Mouse (Mus musculus) C2C12 (cell line): ENCODE data around the gene Efcab5. TPM values are rescaled to one million over a fixed set of nuclear protein-coding genes. Genes with fewer than 3 reads are reported as not detected.
"Not testable (repeated sequence)": the region's sequence is repeated elsewhere in the genome, so short reads cannot be mapped to it uniquely, and the experiment has no call there.

Source experiments
- H3K27me3 ChIP-seq: one replicate; pipeline ENCODE4 v1.6.1; 2011; ENCODE audit not compliant: control insufficient read depth, insufficient read depth, insufficient read length
- H3K36me3 ChIP-seq: one replicate; pipeline ENCODE4 v1.6.1; 2011; ENCODE audit not compliant: control insufficient read depth, insufficient read depth
- H3K4me3 ChIP-seq: one replicate; pipeline ENCODE4 v1.5.1; 2011; ENCODE audit warnings: mild to moderate bottlenecking, control low read depth; ENCODE audit not compliant: poor library complexity, insufficient read depth, severe bottlenecking
- H3K79me2 ChIP-seq: one replicate; pipeline ENCODE4 v1.6.1; 2011; ENCODE audit not compliant: control insufficient read depth, insufficient read depth
- H3K79me3 ChIP-seq: one replicate; pipeline ENCODE4 v1.6.1; 2011; ENCODE audit warnings: low read depth, control low read depth
- H3ac ChIP-seq: one replicate; pipeline ENCODE3; 2011; ENCODE audit warnings: low read depth; ENCODE audit not compliant: control insufficient read depth, insufficient read length
- CEBPB ChIP-seq: IDR thresholded peaks from one replicate; pipeline ENCODE4 v1.6.1; 2011; ENCODE audit warnings: low read depth, mild to moderate bottlenecking, control low read depth, moderate library complexity
- CTCF ChIP-seq: IDR thresholded peaks from one replicate; pipeline ENCODE4 v1.5.1; 2011; ENCODE audit not compliant: control insufficient read depth, insufficient read depth, insufficient read length
- FOSL1 ChIP-seq: IDR thresholded peaks from one replicate; pipeline ENCODE4 v1.8.0; 2011; ENCODE audit warnings: mild to moderate bottlenecking, low read length; ENCODE audit not compliant: poor library complexity, insufficient read depth, severe bottlenecking
- MAX ChIP-seq: IDR thresholded peaks from one replicate; pipeline ENCODE4 v1.6.1; 2011; ENCODE audit warnings: mild to moderate bottlenecking, control low read depth
- MYOD1 ChIP-seq: IDR thresholded peaks from one replicate; pipeline ENCODE4 v1.6.1; 2011; ENCODE audit warnings: low read depth; ENCODE audit not compliant: control insufficient read depth, insufficient read length
- MYOG ChIP-seq: IDR thresholded peaks from one replicate; pipeline ENCODE4 v1.6.1; 2011; ENCODE audit not compliant: control insufficient read depth, insufficient read length; ENCODE audit errors: extremely low read depth
- USF1 ChIP-seq: IDR thresholded peaks from one replicate; pipeline ENCODE4 v1.6.1; 2011; ENCODE audit warnings: low read depth, mild to moderate bottlenecking, control low read depth, moderate library complexity
- polyA plus RNA-seq: library from polyadenylated mRNA; unstranded; fragments of >200 nt; fragmentation: generic; extraction: Trizol; gene quantifications from one replicate; pipeline ENCODE4 v1.2.1, GENCODE M21; 2012; ENCODE audit warnings: missing spikeins

Efcab5 gene
- polyA plus RNA-seq, 1 experiment = 0.05 TPM

DNA sequence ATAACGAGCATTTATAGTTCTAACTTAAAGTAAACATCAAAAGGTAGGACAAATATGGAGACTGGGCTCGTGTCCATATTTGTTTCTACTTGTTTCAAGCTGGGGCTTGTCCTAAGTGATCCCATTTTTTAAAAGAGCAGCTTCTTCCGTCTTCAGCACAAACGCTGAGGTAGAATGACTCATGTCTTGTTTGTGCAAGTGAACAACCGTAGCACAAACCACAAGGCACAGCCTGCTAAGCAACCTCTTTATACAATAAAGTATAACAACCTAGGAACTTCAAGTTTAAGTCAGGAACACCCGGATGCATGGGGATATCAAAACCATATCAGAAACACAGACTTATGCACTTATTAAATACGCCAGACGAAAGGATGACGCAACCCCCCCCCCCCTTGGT is 28.4 kb downstream of the Efcab5 start:
- no peak for TF ChIP-seq MYOD1
- no peak for TF ChIP-seq USF1
- TF ChIP-seq FOSL1 = no peak
- no peak for TF ChIP-seq CTCF
- no peak for TF ChIP-seq MAX
- TF ChIP-seq CEBPB = no peak
- no peak for TF ChIP-seq MYOG

DNA sequence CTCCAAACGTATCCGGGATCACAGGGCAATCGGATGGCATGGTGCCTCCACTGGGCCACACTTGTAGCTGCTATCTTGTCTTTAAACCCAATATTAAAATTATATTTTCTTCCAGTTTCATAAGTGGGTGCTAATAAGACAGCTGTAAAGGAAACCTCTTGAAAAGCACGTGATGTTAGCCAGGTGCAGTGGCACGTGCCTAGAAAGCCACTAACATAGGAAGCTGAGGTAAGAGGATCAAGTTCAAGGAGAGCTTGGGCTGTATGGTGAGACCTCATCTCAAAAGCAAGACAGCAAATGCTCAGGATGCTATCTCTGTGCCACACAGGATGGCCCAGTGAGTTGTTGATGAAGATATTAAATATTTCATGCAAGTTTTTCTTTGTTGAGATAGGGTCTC is 34.6 kb downstream of the Efcab5 start:
- Histone ChIP-seq H3K4me3 (no peak overlapping the region), H3ac (no peak overlapping the region), H3K79me3 (no peaks in the 10 kb centered on the region), H3K27me3 (no peaks in the 10 kb centered on the region), H3K36me3 (no peaks in the 10 kb centered on the region), H3K79me2 (no peaks in the 10 kb centered on the region)
- TF ChIP-seq USF1 = no peak
- no peak for TF ChIP-seq CEBPB
- TF ChIP-seq CTCF = no peak
- no peak for TF ChIP-seq MYOG
- TF ChIP-seq MAX = no peak
- no peak for TF ChIP-seq MYOD1
- no peak for TF ChIP-seq FOSL1

More for the DNA sequence above, 28.4 kb downstream of the Efcab5 start:
- Histone ChIP-seq H3K4me3 (no peak overlapping the region), H3K36me3 (no peaks in the 10 kb centered on the region), H3ac (no peak overlapping the region), H3K27me3 (no peaks in the 10 kb centered on the region), H3K79me3 (no peaks in the 10 kb centered on the region), H3K79me2 (no peaks in the 10 kb centered on the region)

DNA sequence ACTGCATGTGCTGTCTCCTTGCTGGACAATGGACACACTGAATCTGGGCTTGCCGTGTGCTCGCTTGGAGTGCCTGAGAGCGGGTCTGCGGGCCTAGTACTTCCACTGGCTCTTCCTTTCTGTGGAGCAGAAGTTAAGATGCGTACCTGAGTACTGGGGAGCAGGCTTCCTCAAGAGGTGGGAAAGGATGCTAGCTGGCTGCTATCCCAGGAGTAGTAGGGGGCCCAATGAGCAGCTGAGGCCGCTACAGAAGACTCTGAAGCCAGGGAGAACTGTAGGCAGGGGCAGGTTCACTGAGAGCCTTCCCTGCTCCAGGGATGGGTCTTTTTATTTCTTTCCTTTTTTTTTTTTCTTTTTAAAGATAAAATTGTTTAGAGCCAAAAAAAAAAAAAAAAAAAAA is 38.0 kb downstream of the Efcab5 start:
- H3ac ChIP-seq = no peak overlapping the region
- no peaks in the 10 kb centered on the region for H3K36me3 ChIP-seq
- TF ChIP-seq FOSL1 (no peak), MYOG (no peak), CTCF (no peak), MYOD1 (no peak), CEBPB (no peak), USF1 (no peak), MAX (no peak)
- no peak overlapping the region for H3K4me3 ChIP-seq
- H3K79me3 ChIP-seq = no peaks in the 10 kb centered on the region
- no peaks in the 10 kb centered on the region for H3K27me3 ChIP-seq
- no peaks in the 10 kb centered on the region for H3K79me2 ChIP-seq

DNA sequence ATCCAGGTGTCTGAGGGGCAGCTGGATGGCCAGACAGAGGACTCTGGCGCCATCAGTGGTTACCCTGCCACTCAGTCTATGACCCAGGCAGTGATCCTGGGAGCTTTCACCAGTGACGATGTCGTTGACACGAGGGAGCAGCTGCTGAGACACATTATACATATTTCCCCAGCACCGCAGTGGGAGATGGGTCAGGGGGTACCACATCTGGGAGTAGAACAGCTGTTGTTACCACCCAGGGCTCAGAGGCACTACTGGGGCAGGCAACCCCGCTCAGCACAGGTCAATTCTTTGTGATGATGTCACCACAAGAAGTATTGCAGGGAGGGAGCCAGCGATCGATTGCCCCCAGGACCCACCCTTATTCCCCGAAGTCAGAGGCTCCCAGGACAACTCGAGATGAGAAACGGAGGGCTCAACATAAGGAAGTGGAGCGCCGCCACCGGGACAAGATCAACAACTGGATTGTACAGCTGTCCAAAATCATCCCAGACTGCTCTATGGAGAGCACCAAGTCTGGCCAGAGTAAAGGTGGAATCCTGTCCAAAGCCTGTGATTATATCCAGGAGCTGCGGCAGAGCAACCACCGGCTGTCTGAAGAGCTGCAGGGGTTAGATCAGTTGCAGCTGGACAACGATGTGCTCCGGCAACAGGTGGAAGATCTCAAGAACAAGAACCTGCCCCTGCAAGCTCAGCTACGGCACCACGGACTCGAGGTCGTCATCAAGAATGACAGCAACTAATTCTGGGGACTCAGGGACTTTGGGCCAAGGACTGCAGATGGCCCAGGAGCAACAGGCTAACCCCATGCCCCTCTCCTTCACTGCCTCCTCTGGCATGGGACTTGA is 38.8 kb downstream of the Efcab5 start:
- not testable (repeated sequence) for H3ac ChIP-seq, H3K27me3 ChIP-seq, H3K79me2 ChIP-seq, H3K4me3 ChIP-seq, H3K36me3 ChIP-seq, H3K79me3 ChIP-seq
- TF ChIP-seq MYOD1 = peak; percentile 15

DNA sequence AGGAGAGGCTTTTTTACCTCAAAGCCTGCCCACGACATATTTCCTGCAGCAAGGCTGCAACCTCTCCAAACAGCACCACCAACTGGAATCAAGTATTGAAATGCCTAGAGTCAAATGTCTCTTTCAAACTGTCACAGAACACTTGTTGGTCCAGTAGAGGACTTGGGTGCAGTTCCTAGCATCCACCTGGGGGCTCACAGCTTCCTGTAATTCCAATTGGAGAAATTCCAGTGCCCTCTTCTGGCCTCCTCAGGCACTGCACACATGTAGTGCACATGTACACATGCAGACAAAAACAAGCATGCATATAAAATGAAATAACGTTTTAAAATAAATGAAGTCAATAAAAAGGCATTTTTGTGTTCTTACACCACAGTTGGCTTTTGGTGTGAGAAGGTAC is 40.0 kb downstream of the Efcab5 start:
- Histone ChIP-seq H3K79me2 (no peaks in the 10 kb centered on the region), H3K79me3 (no peaks in the 10 kb centered on the region), H3K4me3 (no peak overlapping the region), H3K27me3 (no peaks in the 10 kb centered on the region), H3K36me3 (no peaks in the 10 kb centered on the region), H3ac (no peak overlapping the region)
- TF ChIP-seq MAX = no peak
- no peak for TF ChIP-seq CEBPB
- no peak for TF ChIP-seq MYOD1
- TF ChIP-seq CTCF = no peak
- TF ChIP-seq MYOG = no peak
- TF ChIP-seq FOSL1 = no peak
- no peak for TF ChIP-seq USF1

DNA sequence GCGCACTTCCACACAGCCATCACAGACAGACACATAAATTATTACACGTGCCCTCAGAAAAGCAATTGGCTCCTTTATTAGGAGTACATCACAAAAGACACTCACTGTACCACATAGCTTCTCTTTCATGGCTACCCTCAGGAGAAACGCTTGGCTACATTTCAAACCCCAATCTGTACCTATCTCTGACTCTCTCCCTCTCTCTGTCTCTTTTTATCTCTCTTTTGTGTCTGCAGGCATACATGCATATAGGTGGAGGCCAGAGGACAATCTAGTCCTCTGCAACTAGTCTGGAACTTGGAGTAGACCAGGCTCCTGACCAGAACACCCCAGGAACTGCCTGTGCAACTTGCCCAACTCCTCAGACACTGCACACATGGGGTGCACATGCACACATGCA is 41.0 kb downstream of the Efcab5 start:
- TF ChIP-seq FOSL1 = no peak
- TF ChIP-seq CEBPB = no peak
- TF ChIP-seq USF1 = no peak
- no peak for TF ChIP-seq MYOD1
- TF ChIP-seq CTCF = no peak
- TF ChIP-seq MAX = no peak
- TF ChIP-seq MYOG = no peak

More for the DNA sequence above, 41.0 kb downstream of the Efcab5 start:
- Histone ChIP-seq H3K36me3 (no peaks in the 10 kb centered on the region), H3K79me2 (no peaks in the 10 kb centered on the region), H3ac (no peak overlapping the region), H3K79me3 (no peaks in the 10 kb centered on the region), H3K27me3 (no peaks in the 10 kb centered on the region), H3K4me3 (no peak overlapping the region)
